Mouse (Mus musculus) ovary, postnatal 14 days (tissue): ENCODE data around the gene Pabpc4.

Experiments used
- DNase-seq: peaks from one replicate; pipeline ENCODE4 v3.0.0; 2022; ENCODE audit warnings: low spot score

The Pabpc4 gene

GRCm38 (mm10) chr4:123261721-123262401 lies at the start of gene Pabpc4:
TSS of gene Pabpc4 (plus strand) at chr4:123262351.
- no peak for DNase-seq

GRCm38 (mm10) chr4:123213975-123214374 lies 48.2 kb upstream of the Pabpc4 start:
- DNase-seq, result no peak

- no peak for DNase-seq
These were observed 46.8 kb upstream of the Pabpc4 start for GRCm38 (mm10) chr4:123215367-123215766.

GRCm38 (mm10) chr4:123216782-123217181 lies 45.4 kb upstream of the Pabpc4 start:
- no peak for DNase-seq

DNA sequence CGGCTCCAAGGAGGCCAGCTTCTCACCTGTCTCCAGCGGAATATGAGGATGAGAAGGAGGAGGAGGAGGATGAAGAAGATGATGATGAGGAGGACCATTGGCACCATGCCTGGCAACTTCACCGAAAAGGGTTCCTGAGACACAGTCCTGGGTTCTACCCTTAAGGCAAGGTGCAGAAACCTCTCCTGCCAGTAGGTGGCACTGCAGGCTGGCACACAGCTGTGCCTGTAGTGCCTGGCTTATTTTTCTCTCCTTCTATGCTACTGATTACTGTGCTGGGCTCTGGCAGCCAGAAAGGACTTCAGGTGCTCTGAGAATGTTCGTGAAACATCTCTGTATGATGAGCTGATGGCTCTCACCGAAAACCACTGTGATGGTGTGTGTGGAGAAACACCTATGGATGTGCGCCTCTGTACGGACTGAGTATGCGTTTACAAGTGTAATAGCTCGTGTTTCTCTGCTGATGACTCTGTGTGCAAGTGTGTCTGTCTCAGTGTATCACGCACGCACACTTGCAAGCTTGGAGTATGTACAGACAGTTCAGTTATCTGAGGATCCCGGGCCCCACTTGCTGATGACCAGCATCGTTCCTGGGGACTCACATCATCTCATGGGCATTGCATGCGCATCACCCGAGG lies 42.3 kb upstream of the Pabpc4 start:
- DNase-seq, result peak; percentile 78

DNA sequence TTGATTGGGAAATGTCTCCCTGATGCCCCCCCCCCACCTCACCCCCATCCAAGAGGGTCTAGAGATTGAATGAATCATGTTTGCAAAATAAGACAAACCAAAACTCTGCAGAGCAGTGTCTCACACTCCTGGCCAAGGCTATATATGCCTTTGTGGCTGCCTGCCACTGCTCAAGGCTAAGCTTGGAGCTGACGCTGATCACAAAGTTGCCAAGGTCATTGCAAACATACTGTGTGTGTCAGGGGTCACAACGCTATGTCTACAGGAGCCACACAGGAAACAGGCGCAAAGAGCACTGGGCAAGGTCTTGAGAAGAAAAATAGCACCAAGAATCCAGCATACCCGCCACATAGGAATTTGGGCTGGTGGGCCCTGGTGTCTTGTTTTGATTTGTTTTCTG lies 41.5 kb upstream of the Pabpc4 start:
- DNase-seq, result no peak

GRCm38 (mm10) chr4:123223309-123223708 lies 38.8 kb upstream of the Pabpc4 start:
- no peak for DNase-seq

GRCm38 (mm10) chr4:123225718-123226403 lies 36.3 kb upstream of the Pabpc4 start:
- DNase-seq, result no peak

DNA sequence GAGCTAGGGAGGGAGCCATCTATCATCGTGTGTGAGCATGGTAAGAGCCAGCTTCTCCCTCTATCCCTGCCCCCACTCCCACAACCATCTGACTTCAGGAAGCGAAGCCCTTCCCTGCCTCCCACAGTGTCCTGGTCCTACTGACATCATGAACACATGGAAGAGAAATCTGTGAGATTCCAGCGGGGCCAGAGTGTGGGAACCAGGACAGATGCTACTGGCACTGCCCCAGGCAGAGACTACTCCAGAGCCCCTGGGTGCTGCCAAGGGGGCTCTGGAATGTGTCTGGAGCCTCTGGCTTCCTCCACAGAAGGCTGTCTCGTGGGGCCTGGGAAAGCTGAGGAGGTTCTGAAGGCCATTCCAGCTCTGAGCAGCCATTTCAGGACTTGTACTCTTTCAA lies 34.4 kb upstream of the Pabpc4 start:
- no peak for DNase-seq

- DNase-seq, result no peak
These were observed 33.9 kb upstream of the Pabpc4 start for GRCm38 (mm10) chr4:123228270-123228669.

GRCm38 (mm10) chr4:123229166-123229565 lies 33.0 kb upstream of the Pabpc4 start:
- DNase-seq, result no peak

DNA sequence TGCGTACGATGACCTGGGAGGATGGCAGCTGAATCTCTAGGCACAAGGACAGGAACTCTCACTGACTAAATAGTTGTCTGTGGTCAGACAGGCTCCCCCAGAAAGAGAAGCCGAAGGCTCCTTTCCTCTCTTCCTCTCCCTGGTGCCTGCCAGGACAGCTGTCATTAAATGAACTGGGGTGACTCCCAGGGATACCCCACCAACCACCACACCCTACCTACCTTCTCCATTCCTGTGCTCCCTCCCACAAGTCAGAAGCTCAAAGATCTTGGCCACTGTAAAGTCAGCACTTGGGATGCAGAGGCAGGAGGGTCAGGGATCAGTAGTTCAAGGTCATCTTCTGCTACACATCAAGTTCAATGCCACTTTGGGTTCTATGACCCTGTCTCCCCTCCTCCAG lies 29.3 kb upstream of the Pabpc4 start:
- DNase-seq, result no peak

DNA sequence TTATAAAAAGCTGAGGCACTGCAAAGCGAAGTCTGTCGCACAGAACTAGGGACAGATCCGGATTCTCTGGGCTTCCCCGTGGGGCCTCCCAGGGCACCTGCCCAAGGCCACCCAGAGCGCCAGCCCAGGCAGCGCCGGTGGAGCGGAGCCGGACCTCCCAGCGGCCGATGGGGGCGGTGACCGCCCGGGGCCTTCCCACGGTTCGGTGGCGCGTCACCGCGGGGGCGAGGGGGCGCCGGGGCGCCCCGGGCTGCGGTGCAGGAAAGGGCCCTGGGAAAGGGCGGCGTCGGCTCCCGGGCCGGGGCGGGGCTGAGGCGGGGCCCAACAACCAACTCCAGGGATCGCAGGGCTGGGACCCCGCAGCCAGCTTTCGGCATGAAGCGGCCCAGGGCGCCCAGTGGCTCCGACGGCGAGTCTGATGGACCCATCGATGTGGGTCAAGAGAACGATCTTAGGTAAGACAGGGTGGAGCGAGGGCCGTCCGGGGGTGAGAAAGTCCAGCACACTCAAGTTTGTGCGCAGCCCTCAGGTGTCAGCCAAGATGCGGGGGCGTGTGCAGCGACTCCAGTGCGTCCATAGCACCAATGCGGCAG lies 28.6 kb upstream of the Pabpc4 start, which contains the start of gene Heyl:
Heyl (plus strand) TSS at position 65 of the 593 bp plus-strand sequence.
- DNase-seq, result peak; percentile 54

GRCm38 (mm10) chr4:123235835-123236430 lies 26.2 kb upstream of the Pabpc4 start:
- DNase-seq, result no peak

- DNase-seq, result no peak
These were observed 25.6 kb upstream of the Pabpc4 start for GRCm38 (mm10) chr4:123236431-123237031.

GRCm38 (mm10) chr4:123237386-123238266 lies 24.5 kb upstream of the Pabpc4 start:
- no peak for DNase-seq

- peak; percentile 57 for DNase-seq
These were observed 22.6 kb upstream of the Pabpc4 start for GRCm38 (mm10) chr4:123239361-123240203.

GRCm38 (mm10) chr4:123246221-123246620 lies 15.9 kb upstream of the Pabpc4 start:
- no peak for DNase-seq

- DNase-seq, result no peak
These were observed 15.5 kb upstream of the Pabpc4 start for GRCm38 (mm10) chr4:123246651-123247050.
